Mouse (Mus musculus) lung, adult 2 months (tissue): ENCODE data around the gene Ghrh.

Experiments used
- CTCF ChIP-seq: fragments of 200-500 bp; IDR thresholded peaks from 2 replicates; pipeline ENCODE4 v1.5.1; 2011; ENCODE audit warnings: mild to moderate bottlenecking, low read length, control low read depth; ENCODE audit not compliant: insufficient read depth
- POLR2A ChIP-seq: fragments of 200-500 bp; IDR thresholded peaks from 2 replicates; pipeline ENCODE4 v1.6.1; 2011; ENCODE audit warnings: low read depth, mild to moderate bottlenecking, control low read depth, low read length, borderline replicate concordance; ENCODE audit errors: extremely low read depth

DNA sequence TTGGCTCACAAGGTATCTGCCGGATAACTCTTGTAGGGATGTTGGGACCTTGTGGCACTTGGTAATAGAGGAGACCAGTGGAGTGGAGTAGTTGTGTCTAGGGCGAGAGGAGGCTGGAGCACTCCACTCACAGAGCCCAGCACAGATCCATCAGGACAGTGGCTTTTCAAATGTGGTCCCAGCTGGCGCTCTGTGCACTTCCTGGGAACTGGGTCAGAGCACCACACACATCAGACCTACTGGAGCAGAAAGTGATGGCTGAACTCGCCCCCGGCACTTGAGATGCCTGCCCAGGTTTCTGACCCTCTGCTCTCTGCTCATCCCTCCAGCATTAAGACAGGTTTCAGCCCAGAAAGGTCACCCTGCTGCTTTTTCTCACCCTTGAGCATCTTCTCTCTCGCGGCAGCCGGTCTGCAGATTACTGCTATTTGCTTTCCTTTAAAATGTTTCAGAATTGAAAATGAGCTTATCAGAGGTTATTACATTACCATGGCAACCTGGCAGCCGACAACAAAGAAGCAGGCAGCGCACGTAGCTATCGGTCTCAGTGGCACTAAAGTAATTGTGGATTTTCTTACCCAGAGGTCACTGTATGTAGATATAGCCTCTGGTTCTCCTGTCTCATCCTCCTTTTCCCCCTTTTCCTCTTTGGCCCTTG, 1.9 kb upstream of the Ghrh start:
- TF ChIP-seq CTCF (no peak), POLR2A (no peak)
